Mouse (Mus musculus) lung, adult 2 months (tissue): Measurements from ENCODE around the gene Gm13101. TPM values are rescaled to one million over a fixed set of nuclear protein-coding genes. Genes with fewer than 3 reads are reported as not detected.
A peak's percentile ranks its signal among the peaks of the same experiment; 100 is the strongest.
"Not testable (repeated sequence)": the region's sequence is repeated elsewhere in the genome, so short reads cannot be mapped to it uniquely, and the experiment has no call there.

ENCODE experiments used
- DNase-seq: peaks from one replicate; pipeline ENCODE4 v3.0.0; 2022
- H3K4me1 ChIP-seq: fragments of 200-500 bp; 2 replicates; pipeline ENCODE4 v1.6.1; 2011; ENCODE audit warnings: low read length; ENCODE audit not compliant: control insufficient read depth, insufficient read depth
- H3K4me3 ChIP-seq: fragments of 200-500 bp; replicated peaks from 2 replicates; pipeline ENCODE3; 2011; ENCODE audit warnings: low read depth, mild to moderate bottlenecking, control low read depth, low read length; ENCODE audit errors: extremely low read depth
- WGBS: fragments of 180-500 bp; shearing (Covaris S2); methylation state at CpG from one replicate; pipeline ENCODE4 v1.1.7; 2018; 5-methylcytosine and 5-hydroxymethylcytosine counted together
- polyA plus RNA-seq: library from polyadenylated mRNA; depleted of rRNA; stranded (reverse); fragments of >200 nt; gene quantifications from 2 replicates; pipeline ENCODE4 v1.2.3, GENCODE M21; 2012; rRNA removed

Gm13101 gene
- not detected in 2 replicates for polyA plus RNA-seq

DNA sequence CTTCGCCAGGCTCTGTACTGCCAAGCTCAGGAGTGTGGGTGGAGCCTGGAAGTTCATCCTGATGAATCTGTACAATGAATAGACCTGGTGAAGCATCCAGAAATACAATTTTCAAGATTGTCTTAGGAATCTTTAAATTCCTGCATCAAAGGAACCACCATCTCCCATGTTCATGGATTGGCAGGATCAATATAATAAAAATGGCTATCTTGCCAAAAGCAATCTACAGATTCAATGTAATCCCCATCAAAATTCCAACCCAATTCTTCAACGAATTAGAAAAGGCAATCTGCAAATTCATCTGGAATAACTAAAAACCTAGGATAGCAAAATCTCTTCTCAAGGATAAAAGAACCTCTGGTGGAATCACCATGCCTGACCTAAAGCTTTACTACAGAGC is at the start of gene Gm13101:
TSS of gene Gm13101 (minus strand) at position 101 of the 400 bp plus-strand sequence.
- not testable (repeated sequence) for H3K4me1 ChIP-seq, H3K4me3 ChIP-seq, DNase-seq
- 22% methylated on average over 2 of the region's 2 CpGs for WGBS

DNA sequence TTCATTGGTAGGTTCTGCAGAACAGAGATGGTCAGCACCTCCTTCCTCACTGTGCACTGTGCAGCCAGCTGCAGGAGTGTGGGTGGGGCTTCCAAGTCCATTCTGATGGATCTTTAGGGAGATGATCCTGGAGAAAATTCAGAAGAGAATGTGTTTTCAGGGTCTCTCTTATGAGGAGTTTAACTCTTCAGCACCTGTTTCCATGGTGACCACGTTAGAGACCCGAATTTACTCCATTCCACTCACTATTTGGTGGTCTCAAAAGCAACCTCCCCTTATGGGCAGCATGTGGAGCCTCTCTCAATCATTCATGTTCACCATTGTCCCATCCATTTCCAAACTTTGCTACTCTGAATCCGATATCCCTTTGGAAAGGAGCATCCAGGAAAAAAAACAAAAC is 27.5 kb upstream of the Gm13101 start, which contains the start of gene Pramef17:
TSS of gene Pramef17 (minus strand) at position 101 of the 400 bp plus-strand sequence.
- WGBS: 40% methylated on average over 3 of the region's 3 CpGs
- not testable (repeated sequence) for H3K4me3 ChIP-seq, H3K4me1 ChIP-seq, DNase-seq

DNA sequence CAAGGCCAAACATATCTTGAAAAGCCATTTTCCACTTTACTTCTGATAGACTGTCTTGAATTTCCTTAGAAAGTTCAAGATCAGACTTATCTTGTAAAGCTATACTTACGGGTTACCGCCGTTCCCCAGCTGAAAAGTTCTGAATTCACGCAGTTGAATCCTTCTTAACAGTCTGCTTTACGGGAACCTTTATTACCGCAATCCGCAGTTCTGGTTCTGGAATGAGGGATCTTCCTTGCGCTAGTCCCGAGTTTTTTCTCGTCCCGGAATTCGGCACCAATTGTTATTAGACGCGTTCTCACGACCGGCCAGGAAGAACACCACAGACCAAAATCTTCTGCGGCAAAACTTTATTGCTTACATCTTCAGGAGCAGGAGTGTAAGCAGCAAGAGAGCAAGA is 21.4 kb upstream of the Gm13101 start:
- H3K4me1 ChIP-seq, H3K4me3 ChIP-seq: not testable (repeated sequence)
- WGBS: 94% methylated on average over 17 of the region's 17 CpGs
- peak; percentile 50 for DNase-seq

DNA sequence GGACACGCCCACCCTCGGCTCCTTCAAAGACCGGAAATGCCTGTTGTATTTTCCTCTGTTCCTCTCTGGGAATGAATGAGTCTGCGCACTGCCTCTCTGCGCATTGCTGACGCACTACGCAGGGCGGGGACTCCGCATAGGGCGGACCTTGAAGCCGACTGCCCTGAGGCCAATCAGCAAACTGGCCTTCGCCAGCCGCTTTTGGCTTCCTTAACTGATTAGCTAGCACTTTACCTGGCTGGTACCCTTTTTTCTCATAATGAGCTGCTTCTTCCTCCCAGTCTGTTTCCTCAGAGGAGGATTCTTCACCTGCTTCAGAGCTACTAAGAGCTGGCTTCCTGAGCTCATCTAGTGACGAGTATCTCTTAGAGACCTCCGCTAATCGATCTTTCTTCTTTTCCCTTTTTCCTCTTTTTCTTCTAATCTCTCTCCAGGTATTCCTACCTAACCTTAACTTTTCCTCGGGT is 20.8 kb upstream of the Gm13101 start:
- H3K4me3 ChIP-seq, H3K4me1 ChIP-seq: not testable (repeated sequence)
- peak; percentile 23 for DNase-seq
- 83% methylated on average over 9 of the region's 17 CpGs for WGBS

DNA sequence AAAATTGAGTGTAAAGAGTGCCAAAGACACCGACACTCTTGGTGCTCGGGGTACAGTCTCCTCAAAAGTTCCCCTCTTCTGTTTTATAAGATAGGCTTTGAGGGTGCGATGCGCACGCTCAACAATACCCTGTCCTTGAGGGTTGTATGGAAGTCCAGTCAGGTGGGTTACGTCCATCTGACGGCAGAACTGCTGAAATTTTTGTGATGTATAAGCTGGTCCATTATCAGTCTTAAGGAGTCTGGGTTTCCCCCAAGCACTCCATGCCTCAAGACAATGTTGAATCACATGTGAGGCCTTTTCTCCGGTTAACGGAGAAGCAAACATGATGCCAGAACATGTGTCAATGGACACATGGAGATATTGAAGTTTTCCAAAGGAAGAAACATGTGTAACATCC is 19.0 kb upstream of the Gm13101 start:
- not testable (repeated sequence) for H3K4me3 ChIP-seq, H3K4me1 ChIP-seq
- peak; percentile 33 for DNase-seq
- WGBS: 98% methylated on average over 4 of the region's 9 CpGs

DNA sequence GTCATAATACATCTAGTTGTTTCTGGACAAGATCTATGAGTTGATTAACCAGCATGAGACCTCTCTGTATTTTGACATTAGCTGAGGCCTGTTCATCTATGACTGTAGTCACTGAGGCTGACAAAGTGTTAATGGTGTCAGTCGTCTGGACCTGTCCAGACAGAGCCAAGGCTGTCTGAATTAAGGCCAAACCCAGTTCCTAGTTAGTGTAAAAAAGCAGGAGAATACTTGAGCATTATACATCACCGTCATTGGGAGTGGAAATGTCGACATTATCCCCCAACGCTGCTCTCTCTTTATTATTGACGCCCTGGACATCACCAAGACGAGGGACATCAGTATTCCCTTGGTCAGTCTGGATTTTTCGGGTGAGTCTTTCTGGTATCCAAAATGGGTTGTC is 18.4 kb upstream of the Gm13101 start:
- not testable (repeated sequence) for H3K4me3 ChIP-seq, H3K4me1 ChIP-seq
- DNase-seq: peak; percentile 6
- no CpG with 5 or more reads among the region's 7 CpGs for WGBS

DNA sequence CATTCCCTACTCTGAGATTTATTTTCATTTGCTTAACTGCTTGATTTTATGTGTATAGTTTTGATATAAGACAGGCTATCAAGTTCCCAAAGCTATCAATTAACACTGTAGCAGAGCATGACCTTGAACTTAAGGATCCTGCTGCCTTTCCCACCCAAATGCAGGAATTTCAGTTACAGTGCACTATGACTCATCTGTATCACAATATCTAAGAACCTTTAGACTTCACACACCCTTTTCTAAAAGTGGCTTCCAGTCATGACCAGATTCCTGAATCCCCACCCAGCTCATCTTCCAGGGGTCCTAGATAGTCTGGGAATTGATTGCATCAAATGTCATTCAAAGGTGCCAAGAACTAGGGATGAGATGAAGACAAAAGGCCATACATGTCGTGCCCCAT is 16.7 kb upstream of the Gm13101 start:
- not testable (repeated sequence) for DNase-seq, H3K4me1 ChIP-seq, H3K4me3 ChIP-seq
- 29% methylated on average over 1 of the region's 1 CpGs for WGBS

DNA sequence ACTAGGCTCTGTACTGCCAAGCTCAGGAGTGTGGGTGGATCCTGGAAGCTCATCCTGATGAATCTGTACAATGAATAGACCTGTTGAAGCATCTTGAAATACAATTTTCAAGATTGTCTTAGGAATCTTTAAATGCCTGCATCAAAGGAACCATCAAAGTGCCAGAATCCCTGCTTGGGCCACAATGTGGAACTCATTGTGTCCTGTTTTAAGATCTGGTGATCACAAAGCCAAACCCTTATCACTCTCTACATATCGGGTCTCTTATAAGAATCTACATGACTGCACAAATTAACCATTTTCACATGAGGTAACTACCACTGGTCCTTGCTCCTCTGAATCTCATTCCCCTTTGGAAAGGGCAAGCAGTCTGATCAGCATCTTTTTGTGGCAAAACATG is 15.8 kb downstream of the Gm13101 start, which contains the start of gene Pramef25:
TSS of gene Pramef25 (minus strand) at position 101 of the 400 bp plus-strand sequence.
- not testable (repeated sequence) for DNase-seq, H3K4me1 ChIP-seq, H3K4me3 ChIP-seq
- 82% methylated on average over 1 of the region's 1 CpGs for WGBS

Other genes with a start within 250 kb of the Gm13101 start
- gene Gm13078, start 247.5 kb downstream of the Gm13101 start, polyA plus RNA-seq: not detected in 2 replicates
- not detected in 2 replicates for gene Gm13023, start 177.6 kb downstream of the Gm13101 start, polyA plus RNA-seq
- not detected in 2 replicates for gene Gm13084, start 150.9 kb downstream of the Gm13101 start, polyA plus RNA-seq
- not detected in 2 replicates for gene Gm13103, start 120.5 kb downstream of the Gm13101 start, polyA plus RNA-seq
- gene Pramef6, start 66.6 kb downstream of the Gm13101 start, polyA plus RNA-seq: not detected in 2 replicates
- not detected in 2 replicates for gene Pramef25, start 15.9 kb downstream of the Gm13101 start, polyA plus RNA-seq
- gene Pramef17, start 27.4 kb upstream of the Gm13101 start, polyA plus RNA-seq: not detected in 2 replicates
- not detected in 2 replicates for gene Pramel4, start 92.2 kb upstream of the Gm13101 start, polyA plus RNA-seq
- not detected in 2 replicates for gene Gm13102, start 139.5 kb upstream of the Gm13101 start, polyA plus RNA-seq
- not detected in 2 replicates for gene Oog3, start 195.7 kb upstream of the Gm13101 start, polyA plus RNA-seq
- gene Oog2, start 223.8 kb upstream of the Gm13101 start, polyA plus RNA-seq: not detected in 2 replicates
- gene C87977, start 246.4 kb upstream of the Gm13101 start, polyA plus RNA-seq: not detected in 2 replicates